Mouse (Mus musculus): ENCODE measurements at regions not wholly inside any gene's neighbourhood (a gene's known extent, or its start where the extent isn't known, plus 50 kb on each side); places are given as distances from the start of the nearest gene placed in this dataset.

DNA sequence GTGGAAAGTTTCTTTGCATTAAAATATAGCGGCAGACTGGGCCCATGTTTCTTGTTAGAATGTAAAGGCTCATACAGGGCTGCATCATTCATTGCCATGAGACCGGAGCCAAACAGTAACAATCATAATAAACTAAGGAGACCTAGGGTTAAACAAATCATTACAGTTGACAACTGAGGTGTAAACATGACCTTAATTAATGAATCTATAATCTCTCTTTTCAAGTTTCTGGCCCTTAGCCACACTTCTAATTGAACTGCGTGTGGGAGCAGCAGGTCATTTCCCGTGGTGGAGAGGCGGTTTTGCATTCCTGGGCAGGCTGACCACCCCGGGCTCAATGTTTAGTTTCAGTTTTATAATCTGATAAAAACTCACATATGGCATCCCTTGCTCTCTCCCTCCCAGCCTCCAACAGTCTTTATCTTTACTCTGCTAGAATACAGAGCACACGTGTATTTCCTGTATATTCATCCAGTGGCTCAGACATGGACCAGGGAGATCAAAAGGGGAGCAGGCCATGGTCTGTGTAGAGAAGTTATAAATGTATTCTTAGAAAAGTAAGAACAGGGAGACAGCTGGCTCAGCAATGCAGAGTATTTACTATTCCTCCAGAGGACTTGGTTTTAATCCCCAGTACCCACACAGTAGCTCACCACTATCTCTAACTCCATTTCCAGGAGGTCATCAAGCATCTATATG, 141.0 kb downstream of the Kcna5 start:
- no peak for TF ChIP-seq CTCF (IDR thresholded peaks at IDR 0.05; ENCODE audit: insufficient read depth, low read depth, low read length)
- no peak for TF ChIP-seq POLR2A (IDR thresholded peaks at IDR 0.05; ENCODE audit: insufficient read depth, low read depth, low read length)

All from olfactory bulb, adult 2 months (tissue).